Mouse (Mus musculus): ENCODE data around the gene Bms1.

Gene Bms1

GRCm38 (mm10) chr6:118333861-118334260 is 85.4 kb downstream of the Bms1 start:
- no peak for TF ChIP-seq GATA4 (IDR thresholded peaks at IDR 0.05; ENCODE audit: insufficient replicate concordance, low read length)

All from liver, adult (tissue).